Mouse (Mus musculus) heart, embryonic 11.5 days (tissue): ENCODE data around the gene Mogs. TPM values are rescaled to one million over a fixed set of nuclear protein-coding genes. Genes with fewer than 3 reads are reported as not detected.

Experiments
- ATAC-seq: fragments of 200-750 bp; cut with Nextera tagmentation; replicated peaks from 2 replicates; pipeline ENCODE4 v1.8.0; 2017; ENCODE audit warnings: moderate library complexity; ENCODE audit not compliant: insufficient number of reproducible peaks, low FRiP score, low TSS enrichment
- H3K27ac ChIP-seq: fragments of 300-500 bp; sonication (generic); 2 replicates; pipeline ENCODE4 v1.5.1; 2014; ENCODE audit warnings: mild to moderate bottlenecking, low read depth, low read length
- H3K27me3 ChIP-seq: fragments of 300-500 bp; sonication (generic); 2 replicates; pipeline ENCODE4 v1.6.1; 2014; ENCODE audit warnings: mild to moderate bottlenecking, low read length, mixed read lengths; ENCODE audit not compliant: control insufficient read depth, insufficient read depth
- H3K36me3 ChIP-seq: fragments of 300-500 bp; sonication (generic); 2 replicates; pipeline ENCODE4 v1.6.1; 2014; ENCODE audit warnings: mild to moderate bottlenecking, low read length, moderate library complexity, mixed read lengths; ENCODE audit not compliant: control insufficient read depth, insufficient read depth
- H3K4me1 ChIP-seq: fragments of 300-500 bp; sonication (generic); 2 replicates; pipeline ENCODE4 v1.6.1; 2014; ENCODE audit warnings: low read length; ENCODE audit not compliant: control insufficient read depth, insufficient read depth
- H3K4me2 ChIP-seq: fragments of 300-500 bp; sonication (generic); 2 replicates; pipeline ENCODE4 v1.6.1; 2014; ENCODE audit warnings: mild to moderate bottlenecking, moderate library complexity
- H3K4me3 ChIP-seq: fragments of 300-500 bp; sonication (generic); 2 replicates; pipeline ENCODE4 v1.5.1; 2014; ENCODE audit warnings: low read depth, low read length
- H3K9ac ChIP-seq: fragments of 300-500 bp; sonication (generic); 2 replicates; pipeline ENCODE4 v1.6.1; 2014; ENCODE audit warnings: mild to moderate bottlenecking, low read depth, low read length, moderate library complexity
- H3K9me3 ChIP-seq: fragments of 300-500 bp; sonication (generic); replicated peaks from 2 replicates; pipeline ENCODE4 v1.6.1; 2016; ENCODE audit warnings: low read length; ENCODE audit not compliant: control insufficient read depth
- WGBS: fragments of 180-500 bp; shearing (Covaris S2); extraction: QIAGEN DNeasy Blood & Tissue Kit; methylation state at CpG from one replicate; pipeline ENCODE4 v1.1.7; 2014; ENCODE audit not compliant: insufficient replicate concordance; 5-methylcytosine and 5-hydroxymethylcytosine counted together
- polyA plus RNA-seq: library from polyadenylated mRNA; unstranded; fragments of >200 nt; fragmentation: Nextera tagmentation; extraction: Ambion mirVana; gene quantifications from 2 replicates; pipeline ENCODE4 v1.2.1, GENCODE M21; 2014

Mogs gene
- polyA plus RNA-seq, 1 experiment from 2014 or later = 19.1 TPM

DNA sequence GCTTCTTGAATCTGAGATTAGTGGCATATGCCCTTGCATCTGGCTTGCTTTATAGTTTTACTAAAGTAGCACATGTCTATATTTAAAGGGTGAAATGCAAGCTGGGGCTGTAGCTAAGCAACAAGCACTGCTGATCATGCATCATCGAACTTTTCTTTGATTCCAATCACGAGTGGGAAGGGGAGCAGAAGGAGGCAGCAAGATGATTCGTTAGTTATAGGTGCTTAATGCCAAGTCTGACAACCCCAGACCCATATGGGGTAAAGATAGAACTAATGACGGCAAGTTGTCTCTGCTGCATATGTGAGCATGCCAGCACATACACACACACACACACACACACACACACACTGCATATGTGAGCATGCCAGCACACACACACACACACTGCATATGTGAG is 11.1 kb upstream of the Mogs start:
- no peak overlapping the region for H3K27ac ChIP-seq
- H3K9ac ChIP-seq = no peak overlapping the region
- H3K27me3 ChIP-seq = no peaks in the 10 kb centered on the region
- H3K4me3 ChIP-seq = no peak overlapping the region
- ATAC-seq = no peak
- no peaks in the 10 kb centered on the region for H3K36me3 ChIP-seq
- peaks cover 24% of the 10 kb centered on the region for H3K4me1 ChIP-seq
- no peak overlapping the region for H3K4me2 ChIP-seq
- 78% methylated on average over 4 of the region's 4 CpGs for WGBS
- no peaks in the 10 kb centered on the region for H3K9me3 ChIP-seq

DNA sequence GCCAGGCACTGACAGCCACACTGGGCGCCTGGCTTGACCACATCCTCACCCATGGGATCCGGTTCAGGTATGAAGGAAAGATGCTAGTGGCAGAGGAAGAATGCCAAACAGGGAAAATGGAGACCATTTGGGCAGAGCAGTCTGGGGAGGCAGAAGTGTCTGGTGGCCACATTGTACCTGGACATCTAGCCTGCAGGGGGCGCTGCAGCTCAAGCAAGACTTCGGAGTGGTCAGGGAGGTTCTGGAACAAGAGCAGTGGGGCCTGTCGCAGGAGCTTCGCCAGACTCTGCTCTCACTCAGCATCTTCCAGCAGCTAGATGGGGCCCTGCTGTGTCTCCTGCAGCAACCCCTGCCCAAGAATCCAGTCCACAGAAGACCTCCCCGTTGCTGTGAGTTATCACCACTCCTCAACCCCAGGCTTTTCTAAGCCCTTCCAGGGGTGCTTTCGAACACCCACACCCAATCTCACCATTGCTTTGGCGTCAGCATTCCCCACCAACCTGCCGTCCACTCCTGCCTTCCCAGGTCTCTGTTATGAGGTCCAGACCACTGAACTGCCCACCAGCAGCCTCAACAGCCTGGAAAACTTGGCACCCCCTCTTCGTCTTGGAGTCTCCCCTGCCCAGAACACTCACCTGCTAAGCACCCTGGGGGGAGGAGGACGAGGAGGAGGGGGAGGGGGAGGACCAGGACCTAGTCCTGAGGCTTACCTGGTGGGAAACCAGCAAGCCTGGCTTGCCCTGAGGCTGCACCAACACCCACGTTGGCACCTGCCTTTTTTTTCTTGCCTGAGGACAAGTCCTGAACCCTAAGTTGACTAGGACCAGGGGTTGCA is 7.5 kb upstream of the Mogs start:
- peak overlapping the region; percentile 66 for H3K4me3 ChIP-seq
- H3K9me3 ChIP-seq = no peaks in the 10 kb centered on the region
- H3K27ac ChIP-seq = no peak overlapping the region
- H3K9ac ChIP-seq = peak overlapping the region; percentile 18; the same call in 1 of the 2 replicates
- peaks cover 28% of the 10 kb centered on the region for H3K4me1 ChIP-seq
- H3K36me3 ChIP-seq = no peaks in the 10 kb centered on the region
- no peak for ATAC-seq
- 29% methylated on average over 13 of the region's 13 CpGs for WGBS
- no peaks in the 10 kb centered on the region for H3K27me3 ChIP-seq
- H3K4me2 ChIP-seq = peak overlapping the region; percentile 82

DNA sequence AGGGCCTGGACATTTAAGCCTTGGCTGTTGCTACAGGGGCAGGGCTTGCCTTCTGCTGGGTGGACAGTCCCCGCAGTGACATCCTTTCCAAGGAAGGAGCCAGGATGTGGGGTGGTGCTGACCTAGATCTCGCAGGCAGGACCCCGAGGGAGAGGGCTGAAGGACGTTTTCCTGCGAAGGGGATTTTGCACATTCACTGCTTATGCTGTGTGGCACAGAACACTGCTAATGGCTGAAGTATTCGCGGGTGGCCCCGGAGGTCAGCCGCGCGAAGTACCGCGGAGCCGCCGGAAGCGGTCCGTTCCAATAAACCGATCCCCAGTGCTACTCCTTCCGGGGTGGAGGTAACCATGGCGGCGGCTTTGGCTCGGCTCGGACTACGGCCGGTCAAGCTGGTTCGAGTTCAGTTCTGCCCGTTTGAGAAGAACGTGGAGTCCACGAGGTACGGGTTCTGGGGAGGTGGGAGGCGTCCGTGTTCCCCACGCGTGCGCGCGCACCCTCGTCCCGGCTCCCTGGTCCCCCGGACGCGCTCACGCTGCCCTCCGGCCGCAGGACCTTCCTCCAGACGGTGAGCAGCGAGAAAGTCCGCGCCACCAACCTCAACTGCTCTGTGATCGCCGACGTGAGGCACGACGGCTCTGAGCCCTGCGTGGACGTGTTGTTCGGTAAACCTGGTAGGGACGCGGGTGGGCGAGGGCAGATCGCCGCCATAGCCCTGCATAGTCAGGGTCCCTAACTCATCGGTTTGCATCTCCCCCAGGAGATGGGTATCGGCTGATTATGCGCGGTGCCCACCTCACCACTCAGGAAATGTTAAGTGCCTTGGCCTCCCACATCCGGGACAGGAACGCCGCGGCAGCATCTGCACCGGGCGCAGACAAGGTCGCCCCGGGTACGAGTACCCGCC is 6.3 kb upstream of the Mogs start, which contains the start of gene Mrpl53:
Mrpl53 (plus strand) TSS at position 279 of the 907 bp plus-strand sequence.
- peak; percentile 79 for ATAC-seq
- Histone ChIP-seq H3K4me1 (peaks cover 21% of the 10 kb centered on the region), H3K9ac (peak within 1 kb of the TSS; percentile 82), H3K36me3 (no peaks in the 10 kb centered on the region), H3K4me3 (peak within 1 kb of the TSS; percentile 66), H3K27me3 (no peaks in the 10 kb centered on the region), H3K27ac (peak within 1 kb of the TSS; percentile 65), H3K9me3 (no peaks in the 10 kb centered on the region), H3K4me2 (peak within 1 kb of the TSS; percentile 82)
- WGBS = under 1% methylated on average over 76 of the region's 76 CpGs

DNA sequence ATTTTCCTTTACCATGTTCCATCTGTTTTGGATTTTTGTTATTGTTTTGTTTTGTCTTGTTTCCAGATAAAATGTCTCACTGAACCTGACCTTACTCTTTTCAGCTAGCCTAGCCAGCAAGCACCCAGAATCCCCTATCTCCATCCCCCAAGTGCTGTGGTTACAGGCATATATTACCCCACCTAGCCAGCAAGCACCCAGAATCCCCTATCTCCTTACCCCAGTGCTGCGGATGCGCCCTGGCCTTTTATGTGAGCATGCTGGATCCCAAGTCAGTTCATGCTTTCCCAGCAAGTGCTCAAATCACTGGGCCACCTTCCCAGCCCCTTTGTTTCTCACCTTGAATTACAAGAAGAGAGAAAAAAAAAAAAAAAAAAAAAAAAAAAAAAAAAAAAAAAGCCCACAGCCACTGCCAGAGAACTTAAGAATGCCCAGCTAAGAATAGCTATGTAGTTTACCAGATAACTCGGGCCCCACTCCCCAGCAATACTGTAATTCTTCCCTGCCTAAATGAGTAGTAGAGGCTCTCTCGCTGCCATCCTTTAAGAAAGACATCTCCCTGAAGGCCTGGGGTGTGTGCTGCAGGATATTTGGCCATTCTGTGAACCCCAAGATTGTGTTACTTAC is 3.7 kb upstream of the Mogs start:
- H3K4me1 ChIP-seq = peaks cover 32% of the 10 kb centered on the region
- H3K4me2 ChIP-seq = no peak overlapping the region
- H3K27me3 ChIP-seq = no peaks in the 10 kb centered on the region
- no peaks in the 10 kb centered on the region for H3K36me3 ChIP-seq
- no peak overlapping the region for H3K27ac ChIP-seq
- WGBS = 77% methylated on average over 4 of the region's 4 CpGs
- no peak for ATAC-seq
- no peak overlapping the region for H3K9ac ChIP-seq
- H3K9me3 ChIP-seq = no peaks in the 10 kb centered on the region
- H3K4me3 ChIP-seq = no peak overlapping the region

DNA sequence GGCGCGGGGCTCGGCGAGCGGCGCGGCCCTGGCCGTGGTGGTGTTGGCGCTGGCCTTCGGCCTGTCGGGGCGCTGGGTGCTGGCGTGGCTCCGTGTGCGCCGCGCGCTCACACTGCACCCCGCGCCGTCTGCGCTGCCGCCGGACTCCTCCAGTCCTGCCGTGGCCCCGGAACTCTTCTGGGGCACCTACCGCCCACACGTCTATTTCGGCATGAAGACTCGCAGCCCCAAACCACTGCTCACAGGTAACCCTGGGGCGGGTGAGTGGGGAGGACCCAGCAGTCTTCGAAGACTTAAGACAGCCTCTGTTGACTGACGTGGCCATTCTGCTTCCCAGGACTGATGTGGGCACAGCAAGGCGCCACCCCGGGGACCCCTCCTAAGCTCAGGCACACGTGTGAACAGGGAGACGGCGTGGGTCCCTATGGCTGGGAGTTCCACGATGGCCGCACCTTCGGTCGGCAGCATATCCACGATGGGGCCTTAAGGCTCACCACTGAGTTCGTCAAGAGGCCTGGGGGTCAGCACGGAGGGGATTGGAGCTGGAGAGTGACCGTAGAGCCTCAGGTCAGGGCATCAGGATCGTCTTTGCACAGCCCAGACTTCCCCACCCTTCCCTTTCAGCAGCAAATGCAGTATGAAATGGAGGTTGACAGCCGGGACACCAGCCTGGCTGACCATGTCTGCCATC is 531 bp downstream of the Mogs start:
- Histone ChIP-seq H3K4me1 (peaks cover 28% of the 10 kb centered on the region), H3K4me3 (peak overlapping the region; percentile 65), H3K9ac (peak overlapping the region; percentile 87), H3K27ac (peak overlapping the region; percentile 87), H3K9me3 (no peaks in the 10 kb centered on the region), H3K4me2 (peak overlapping the region; percentile 89), H3K27me3 (no peaks in the 10 kb centered on the region), H3K36me3 (peaks cover 22% of the 10 kb centered on the region)
- WGBS = 2% methylated on average over 29 of the region's 48 CpGs
- 0 out of 2 replicates have a peak, but pooled peaks have one; percentile 17 for ATAC-seq

DNA sequence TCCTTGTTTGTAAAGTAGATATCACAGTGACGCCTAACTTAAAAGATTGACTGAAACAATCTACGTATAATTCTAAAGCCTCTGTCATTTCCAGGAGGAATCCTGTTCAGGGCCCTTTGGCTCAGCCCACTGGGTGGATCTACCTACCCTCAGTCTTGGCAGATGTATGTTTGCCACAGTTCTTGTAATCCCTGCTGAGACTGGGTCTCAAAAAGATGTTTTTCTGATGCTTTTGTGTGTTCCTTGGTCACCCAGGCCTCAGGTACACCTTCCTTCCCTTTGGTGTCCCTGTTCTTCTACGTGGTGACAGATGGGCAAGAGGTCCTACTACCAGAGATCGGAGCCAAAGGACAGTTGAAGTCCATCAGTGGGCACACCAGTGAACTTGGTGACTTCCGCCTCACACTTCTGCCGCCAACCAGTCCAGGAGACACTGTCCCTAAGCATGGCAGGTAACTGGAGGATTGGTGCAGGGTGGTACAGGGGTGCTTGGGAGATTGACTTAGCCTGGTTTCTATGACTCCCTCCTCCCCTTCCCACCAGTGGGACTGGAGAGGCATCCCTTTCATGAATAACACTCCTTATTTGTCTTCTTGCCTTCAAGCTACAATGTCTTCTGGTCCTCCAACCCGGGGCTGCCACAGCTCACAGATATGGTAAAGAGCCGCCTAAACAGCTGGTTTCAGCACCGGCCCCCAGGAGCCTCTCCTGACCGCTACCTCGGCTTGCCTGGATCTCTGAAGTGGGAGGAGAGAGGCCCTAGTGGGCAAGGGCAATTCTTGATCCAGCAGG is 1.3 kb downstream of the Mogs start:
- no peak for ATAC-seq
- peaks cover 22% of the 10 kb centered on the region for H3K36me3 ChIP-seq
- H3K4me1 ChIP-seq = peaks cover 26% of the 10 kb centered on the region
- H3K9me3 ChIP-seq = no peaks in the 10 kb centered on the region
- H3K4me2 ChIP-seq = peak overlapping the region; percentile 89
- no peaks in the 10 kb centered on the region for H3K27me3 ChIP-seq
- H3K27ac ChIP-seq = 0 out of 2 replicates have a peak overlapping the region, but pooled peaks have one; percentile 87
- peak overlapping the region; percentile 65 for H3K4me3 ChIP-seq
- peak overlapping the region; percentile 87 for H3K9ac ChIP-seq
- 76% methylated on average over 11 of the region's 11 CpGs for WGBS

DNA sequence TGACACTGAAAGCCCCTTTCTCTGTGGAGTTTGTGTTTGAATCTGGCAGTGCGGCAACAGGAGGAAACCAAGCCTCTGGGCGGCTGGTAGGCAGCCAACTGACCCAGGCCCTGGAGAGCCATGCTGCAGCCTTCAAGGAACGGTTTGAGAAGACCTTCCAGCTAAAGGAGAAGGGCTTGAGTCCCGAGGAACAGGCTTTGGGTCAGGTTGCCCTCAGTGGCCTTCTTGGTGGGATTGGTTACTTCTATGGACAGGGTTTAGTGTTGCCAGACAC is 1.8 kb downstream of the Mogs start:
- peak overlapping the region; percentile 65 for H3K4me3 ChIP-seq
- no peaks in the 10 kb centered on the region for H3K27me3 ChIP-seq
- no peak for ATAC-seq
- H3K9me3 ChIP-seq = no peaks in the 10 kb centered on the region
- peaks cover 22% of the 10 kb centered on the region for H3K36me3 ChIP-seq
- H3K9ac ChIP-seq = 0 out of 2 replicates have a peak overlapping the region, but pooled peaks have one; percentile 87
- H3K4me1 ChIP-seq = peaks cover 26% of the 10 kb centered on the region
- H3K27ac ChIP-seq = no peak overlapping the region
- H3K4me2 ChIP-seq = no peak overlapping the region; the same call in 1 of the 2 replicates
- WGBS = 78% methylated on average over 4 of the region's 4 CpGs
